Mouse (Mus musculus) testis, adult 2 months (tissue): ENCODE results near the gene Treml1.

Experiments used
- CTCF ChIP-seq: fragments of 200-500 bp; IDR thresholded peaks from 2 replicates; pipeline ENCODE4 v1.5.1; 2012; ENCODE audit warnings: low read depth, mild to moderate bottlenecking, inconsistent platforms, low read length, moderate library complexity; ENCODE audit not compliant: control insufficient read depth, insufficient read depth, insufficient replicate concordance
- POLR2A ChIP-seq: fragments of 200-500 bp; IDR thresholded peaks from 2 replicates; pipeline ENCODE4 v1.6.1; 2012; ENCODE audit warnings: low read depth, mild to moderate bottlenecking, inconsistent platforms, low read length, moderate library complexity; ENCODE audit not compliant: control insufficient read depth

DNA sequence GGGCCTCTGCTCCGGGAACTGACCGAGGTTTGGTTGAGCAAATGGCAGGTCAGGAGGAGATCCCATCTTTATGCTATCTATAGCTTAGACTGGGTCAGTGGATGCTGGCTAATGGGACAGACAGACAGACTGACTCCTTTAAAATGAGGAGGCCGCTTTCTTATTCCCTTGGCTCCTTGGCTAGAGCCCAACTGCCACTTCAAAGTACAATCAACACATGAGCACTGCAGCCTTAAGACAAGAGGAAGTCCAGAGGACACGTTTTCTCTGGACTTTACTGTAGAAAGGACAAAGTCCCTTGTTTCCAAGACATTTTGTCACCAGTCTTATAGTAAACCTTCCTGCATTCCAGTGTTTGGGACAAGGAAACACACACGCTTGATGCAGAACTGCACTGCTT lies 31.7 kb downstream of the Treml1 start:
- TF ChIP-seq CTCF = no peak
- no peak for TF ChIP-seq POLR2A
